Mouse (Mus musculus): ENCODE results near the gene Gnao1.

DNA sequence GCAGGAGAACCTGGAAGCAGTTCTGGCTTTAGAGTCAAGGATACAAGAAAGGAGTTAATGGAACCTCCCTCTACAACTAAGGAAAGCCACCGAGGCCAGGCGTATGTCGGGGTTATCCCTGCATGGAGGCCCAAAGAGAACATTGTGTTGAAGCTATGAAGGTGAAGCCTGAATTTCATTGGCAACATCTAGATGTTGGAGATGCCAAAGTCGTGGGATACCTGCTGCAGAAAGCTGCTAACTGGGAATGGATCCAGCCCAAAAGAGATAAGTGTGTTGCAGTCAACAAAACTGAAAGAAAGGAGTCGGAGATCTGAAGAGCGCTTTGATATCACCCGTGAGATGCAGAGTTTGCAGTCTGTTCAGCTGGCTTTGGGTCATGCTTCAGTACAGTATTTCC, 70.2 kb downstream of the Gnao1 start:
- no peak for TF ChIP-seq CTCF (IDR thresholded peaks at IDR 0.05; ENCODE audit: borderline replicate concordance, control insufficient read depth, extremely low read depth, insufficient read depth, low read length, poor library complexity)
- TF ChIP-seq POLR2A (IDR thresholded peaks at IDR 0.05; ENCODE audit: control insufficient read depth, extremely low read depth, insufficient read depth, low read length, poor library complexity): no peak

All from thymus, adult 2 months (tissue).